Comparison of ENCODE assay signal across 29 mouse cellular contexts in genomic region chr13:35813348-35814127, GRCm38 (mm10).
A peak's percentile ranks its signal among the peaks of the same experiment; 100 is the strongest.
DNase-seq lines count a peak whose midpoint lies in the region; ATAC-seq and TF ChIP-seq lines count a peak whose summit lies in the region.
"Had no signal": no experiment of that assay in that cellular context is flagged by ENCODE, and none has a peak within 500 bp of the region (broad histone marks: within the 10 kb centered on the region; RNA-seq: fewer than 3 reads in every experiment).

No protein-coding gene starts in this region.

- no peak overlapping the region for H3K27ac ChIP-seq in thymus, adult 2 months (ENCODE audit: control insufficient read depth, insufficient read depth, low read length)
- peak overlapping the region; percentile 67 for H3K27ac ChIP-seq in CH12.LX (ENCODE audit: insufficient read depth, low read depth)
- H3K27ac ChIP-seq: forebrain, embryonic 12.5 days; heart, embryonic 13.5 days; hindbrain, embryonic 14.5 days; kidney, postnatal 0 days; left cerebral cortex, adult 2 months; limb, embryonic 15.5 days; liver, embryonic 15.5 days; stomach, postnatal 0 days had no signal

- whole genome bisulfite sequencing in thymus, adult 2 months, result 65% methylated on average over 7 of the region's 7 CpGs

- H3K27me3 ChIP-seq in thymus, adult 2 months (ENCODE audit: control insufficient read depth, insufficient read depth, low read length), result no peaks in the 10 kb centered on the region
- H3K27me3 ChIP-seq in CH12.LX (replicated peaks), result no peaks in the 10 kb centered on the region
- H3K27me3 ChIP-seq in splenic B cell, adult 2 months (ENCODE audit: control insufficient read depth, insufficient read depth, low read length, poor library complexity, severe bottlenecking), result no peaks in the 10 kb centered on the region
- H3K27me3 ChIP-seq: forebrain, embryonic 12.5 days; heart, embryonic 13.5 days; limb, embryonic 15.5 days; liver, embryonic 15.5 days had no signal

- in situ Hi-C loops in CH12.LX (cut with MboI; ENCODE audit: low pct_ligation_motif_present, low pct_unique_long_range_greater_than_20kb, low sequenced_read_pairs), result no loop called here

- no peak overlapping the region for H3K4me3 ChIP-seq in thymus, adult 2 months (ENCODE audit: control insufficient read depth, insufficient read depth, low read length)
- no peak overlapping the region for H3K4me3 ChIP-seq in CH12.LX (replicated peaks in 1 of 3; ENCODE audit: low read depth in 2 of 3, low read length in 2 of 3, poor library complexity in 1 of 3)
- H3K4me3 ChIP-seq: erythroblast, embryonic 14.5 days; forebrain, embryonic 12.5 days; heart, embryonic 13.5 days; left cerebral cortex, adult 2 months; limb, embryonic 15.5 days; liver, embryonic 15.5 days had no signal

- TF ChIP-seq EP300 in CH12.LX (IDR thresholded peaks at IDR 0.05; ENCODE audit: low read length), result 0 out of 2 replicates have a peak, but pooled peaks have one; percentile 8

- H3K36me3 ChIP-seq in thymus, adult 2 months (ENCODE audit: control insufficient read depth, insufficient read depth, low read length), result no peaks in the 10 kb centered on the region
- H3K36me3 ChIP-seq in CH12.LX (replicated peaks in 1 of 2; ENCODE audit: control insufficient read depth in 1 of 2, insufficient read depth in 1 of 2, low read length in 1 of 2), result peaks cover 0 to 23% of the 10 kb centered on the region in 2 experiments
- H3K36me3 ChIP-seq in splenic B cell, adult 2 months (ENCODE audit: control insufficient read depth, insufficient read depth, low read length, poor library complexity, severe bottlenecking), result peaks cover 2% of the 10 kb centered on the region; the same call in 1 of the 2 replicates

- TF ChIP-seq RAD21 in CH12.LX (IDR thresholded peaks at IDR 0.05; ENCODE audit: low read depth, low read length), result no peak

- no peak for TF ChIP-seq CTCF in thymus, adult 2 months (IDR thresholded peaks at IDR 0.05; ENCODE audit: borderline replicate concordance, control insufficient read depth, extremely low read depth, insufficient read depth, low read length, poor library complexity)
- TF ChIP-seq CTCF in CH12.LX (conservative IDR thresholded peaks at IDR 0.05 in 1 of 2, IDR thresholded peaks at IDR 0.05 in 1 of 2; ENCODE audit: low read depth in 2 of 2, low read length in 2 of 2), result peak; percentile 15 to 18; a peak in 1 of 4 replicates

- peaks cover 16% of the 10 kb centered on the region for H3K79me2 ChIP-seq in CH12.LX (replicated peaks; ENCODE audit: control insufficient read depth, extremely low read depth, insufficient read depth, poor library complexity, severe bottlenecking)

- DNase-seq in thymus, adult 2 months, result peak; percentile 12
- no peak for DNase-seq in thymus, postnatal 10 days (ENCODE audit: low spot score in 2 of 2)
- no peak for DNase-seq in CH12.LX (ENCODE audit: extremely low read depth)
- DNase-seq in splenic B cell, adult 2 months (ENCODE audit: low read depth, low spot score), result peak; percentile 4
- no peak for DNase-seq in layer of hippocampus, postnatal 10 days (ENCODE audit: low spot score in 2 of 2)
- DNase-seq in c-Kit-positive CD71-positive TER-119-positive erythroid progenitor cells, embryonic 14.5 days (ENCODE audit: low spot score), result no peak
- DNase-seq: adrenal gland, postnatal 36 days; B cell, adult 2 months; cerebellum, adult 2 months; cerebellum, postnatal 14 days; forebrain, postnatal 0 days; gastrocnemius, postnatal 10 days; heart, postnatal 10 days; kidney, adult 8-10 months; lung, embryonic 14.5 days; lung, postnatal 14 days; midbrain, embryonic 14.5 days; right cerebral cortex, postnatal 14 days had no signal

- no peak for TF ChIP-seq POLR2A in thymus, adult 2 months (IDR thresholded peaks at IDR 0.05; ENCODE audit: control insufficient read depth, extremely low read depth, insufficient read depth, low read length, poor library complexity)
- no peak for TF ChIP-seq POLR2A in CH12.LX (IDR thresholded peaks at IDR 0.05; ENCODE audit: low read depth, low read length)

- dilution Hi-C loops in CH12.LX (cut with MboI; ENCODE audit: extremely low pct_ligation_motif_present, extremely low pct_unique_long_range_greater_than_20kb, low sequenced_read_pairs), result no loop called here

- H3K4me2 ChIP-seq in CH12.LX (ENCODE audit: insufficient read depth, low read depth, poor library complexity, severe bottlenecking), result peak overlapping the region; percentile 62; the same call in 1 of the 2 replicates
- H3K4me2 ChIP-seq: forebrain, embryonic 12.5 days; heart, embryonic 13.5 days; hindbrain, embryonic 14.5 days; limb, embryonic 15.5 days; liver, embryonic 15.5 days; lung, embryonic 14.5 days had no signal

- peak overlapping the region; percentile 2; the same call in 1 of the 2 replicates for H3K9ac ChIP-seq in CH12.LX (ENCODE audit: insufficient read depth, low read depth)
- H3K9ac ChIP-seq: forebrain, embryonic 12.5 days; forebrain, postnatal 0 days; heart, embryonic 13.5 days; hindbrain, embryonic 14.5 days; limb, embryonic 15.5 days; liver, embryonic 15.5 days; lung, embryonic 14.5 days had no signal

- ATAC-seq in erythroid progenitor cell, adult 5-6 weeks (replicated peaks; ENCODE audit: low FRiP score, poor library complexity, severe bottlenecking), result no peak
- ATAC-seq: forebrain, postnatal 0 days; intestine, embryonic 16.5 days had no signal

- peaks cover 19% of the 10 kb centered on the region for H3K4me1 ChIP-seq in thymus, adult 2 months (replicated peaks; ENCODE audit: control insufficient read depth, insufficient read depth, low read length)
- H3K4me1 ChIP-seq in CH12.LX (ENCODE audit: control insufficient read depth in 1 of 2, insufficient read depth in 2 of 2), result peaks cover 42 to 98% of the 10 kb centered on the region in 2 experiments

- no peaks in the 10 kb centered on the region for H3K9me3 ChIP-seq in CH12.LX (replicated peaks; ENCODE audit: low read length)
- H3K9me3 ChIP-seq: forebrain, embryonic 12.5 days; heart, embryonic 13.5 days; limb, embryonic 15.5 days; liver, embryonic 15.5 days had no signal

TF ChIP-seq in CH12.LX, 34 proteins besides CTCF, POLR2A, EP300 and RAD21:
- no peak for TF ChIP-seq MAFK (IDR thresholded peaks at IDR 0.05; ENCODE audit: insufficient replicate concordance, low read length)
- no peak for TF ChIP-seq RCOR1 (conservative IDR thresholded peaks at IDR 0.05; ENCODE audit: low read depth, low read length)
- no peak; the same call in 1 of the 2 replicates for TF ChIP-seq ETS1 (conservative IDR thresholded peaks at IDR 0.05; ENCODE audit: low read depth, low read length)
- TF ChIP-seq JUN (IDR thresholded peaks at IDR 0.05; ENCODE audit: insufficient read depth, low read depth, low read length), result no peak
- 0 out of 2 replicates have a peak, but pooled peaks have one; percentile 17 for TF ChIP-seq MEF2A (IDR thresholded peaks at IDR 0.05; ENCODE audit: borderline replicate concordance, low read depth, low read length)
- peak; percentile 66; the same call in 1 of the 2 replicates for TF ChIP-seq MAX (IDR thresholded peaks at IDR 0.05; ENCODE audit: low read length)
- peak; percentile 66 for TF ChIP-seq BHLHE40 (IDR thresholded peaks at IDR 0.05; ENCODE audit: low read depth, low read length)
- TF ChIP-seq USF2 (conservative IDR thresholded peaks at IDR 0.05; ENCODE audit: low read depth, low read length), result peak; percentile 66
- TF ChIP-seq ZC3H11A (IDR thresholded peaks at IDR 0.05; ENCODE audit: low read depth, low read length), result no peak
- TF ChIP-seq POLR2AphosphoS2 (IDR thresholded peaks at IDR 0.05; ENCODE audit: low read depth, low read length), result no peak
- no peak for TF ChIP-seq TCF12 (IDR thresholded peaks at IDR 0.05; ENCODE audit: low read depth, low read length)
- TF ChIP-seq SIN3A (IDR thresholded peaks at IDR 0.05; ENCODE audit: low read length), result peak; percentile 44; the same call in 1 of the 2 replicates
- TF ChIP-seq GABPA (IDR thresholded peaks at IDR 0.05; ENCODE audit: insufficient replicate concordance, low read depth, low read length), result no peak
- no peak; the same call in 1 of the 2 replicates for TF ChIP-seq NELFE (IDR thresholded peaks at IDR 0.05; ENCODE audit: low read depth, low read length)
- TF ChIP-seq IRF4 (IDR thresholded peaks at IDR 0.05; ENCODE audit: low read depth, low read length), result no peak
- no peak for TF ChIP-seq MAZ (IDR thresholded peaks at IDR 0.05; ENCODE audit: low read depth, low read length)
- TF ChIP-seq MXI1 (IDR thresholded peaks at IDR 0.05; ENCODE audit: low read depth, low read length), result no peak
- TF ChIP-seq JUND (conservative IDR thresholded peaks at IDR 0.05; ENCODE audit: low read depth, low read length), result no peak
- TF ChIP-seq MYC (IDR thresholded peaks at IDR 0.05; ENCODE audit: low read depth, low read length), result peak; percentile 49; the same call in 1 of the 2 replicates
- TF ChIP-seq USF1 (IDR thresholded peaks at IDR 0.05; ENCODE audit: low read depth, low read length), result peak; percentile 71
- TF ChIP-seq ZKSCAN1 (IDR thresholded peaks at IDR 0.05; ENCODE audit: borderline replicate concordance, low read depth, low read length), result no peak
- no peak for TF ChIP-seq CHD1 (IDR thresholded peaks at IDR 0.05; ENCODE audit: low read depth, low read length)
- TF ChIP-seq TBP (conservative IDR thresholded peaks at IDR 0.05; ENCODE audit: low read depth, low read length), result peak; percentile 51; the same call in 1 of the 2 replicates
- TF ChIP-seq ZNF384 (IDR thresholded peaks at IDR 0.05; ENCODE audit: low read depth, low read length), result no peak
- TF ChIP-seq HCFC1 (IDR thresholded peaks at IDR 0.05; ENCODE audit: low read depth, low read length), result no peak
- no peak for TF ChIP-seq PAX5 (IDR thresholded peaks at IDR 0.05; ENCODE audit: low read length)

Comparison
In these comparisons a context has a peak if more than half of its experiments do, and no peak if none do; other contexts are left out.
1. DNase-seq: peak in thymus, adult 2 months (single experiment) and splenic B cell, adult 2 months (single experiment); none in thymus, postnatal 10 days (0 of 2), CH12.LX (single experiment), layer of hippocampus, postnatal 10 days (0 of 2) and c-Kit-positive CD71-positive TER-119-positive erythroid progenitor cells, embryonic 14.5 days (single experiment).